Mouse (Mus musculus) layer of hippocampus, adult 11-12 months (tissue): ENCODE results near the gene Trim31.

ENCODE experiments used
- DNase-seq: peaks from one replicate; pipeline ENCODE4 v3.0.0; 2022; ENCODE audit warnings: low spot score

The Trim31 gene

GRCm38 (mm10) chr17:36896583-36896982 is 1.3 kb upstream of the Trim31 start:
- DNase-seq = peak; percentile 44

GRCm38 (mm10) chr17:36897065-36897464 is 853 bp upstream of the Trim31 start:
- DNase-seq = no peak

GRCm38 (mm10) chr17:36899376-36899775 is 1.5 kb downstream of the Trim31 start:
- DNase-seq = no peak

DNA sequence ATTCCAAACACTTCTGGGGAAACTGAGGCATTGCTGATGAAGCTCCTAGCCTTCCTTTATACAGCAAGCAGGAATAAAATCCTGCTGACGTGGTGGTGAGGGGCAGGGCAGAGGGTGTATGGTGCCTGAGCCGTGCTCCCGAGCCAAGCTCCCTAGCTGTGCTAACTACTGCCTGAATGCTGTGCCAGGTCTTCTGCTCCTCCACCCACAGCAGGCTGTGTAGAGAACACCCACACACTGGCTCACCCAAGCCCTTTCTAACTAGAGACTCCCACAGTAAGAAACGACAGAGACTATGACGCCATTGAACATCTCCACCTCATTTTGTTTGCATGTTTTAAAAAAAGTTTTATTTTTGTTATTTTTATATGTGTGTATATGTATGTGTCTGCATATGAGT is 2.1 kb downstream of the Trim31 start:
- DNase-seq = peak; percentile 51

- DNase-seq = no peak
These were observed 2.8 kb downstream of the Trim31 start for GRCm38 (mm10) chr17:36900691-36901090.

- DNase-seq = no peak
These were observed 5.7 kb downstream of the Trim31 start for GRCm38 (mm10) chr17:36903651-36904050.

GRCm38 (mm10) chr17:36908235-36908634 is 10.3 kb downstream of the Trim31 start:
- no peak for DNase-seq

DNA sequence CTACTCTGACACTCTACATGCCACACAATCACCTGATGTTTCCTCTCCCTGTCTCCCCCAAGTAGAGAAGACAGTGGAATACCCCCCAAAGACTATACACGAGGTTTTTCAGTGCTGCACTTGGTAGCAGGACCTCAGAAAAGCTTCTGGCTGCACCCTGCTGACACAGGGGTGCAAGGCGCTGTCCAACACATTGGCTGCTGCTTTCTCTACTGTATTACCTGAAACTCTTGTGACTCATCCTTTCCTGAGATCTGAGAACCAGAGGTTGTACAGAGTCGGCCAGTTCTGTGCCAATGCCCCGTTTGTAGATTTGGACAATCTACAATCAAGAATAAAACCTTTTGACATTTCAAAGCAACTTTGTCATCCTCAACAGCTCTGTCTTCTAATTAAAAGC is 11.9 kb downstream of the Trim31 start:
- no peak for DNase-seq

DNA sequence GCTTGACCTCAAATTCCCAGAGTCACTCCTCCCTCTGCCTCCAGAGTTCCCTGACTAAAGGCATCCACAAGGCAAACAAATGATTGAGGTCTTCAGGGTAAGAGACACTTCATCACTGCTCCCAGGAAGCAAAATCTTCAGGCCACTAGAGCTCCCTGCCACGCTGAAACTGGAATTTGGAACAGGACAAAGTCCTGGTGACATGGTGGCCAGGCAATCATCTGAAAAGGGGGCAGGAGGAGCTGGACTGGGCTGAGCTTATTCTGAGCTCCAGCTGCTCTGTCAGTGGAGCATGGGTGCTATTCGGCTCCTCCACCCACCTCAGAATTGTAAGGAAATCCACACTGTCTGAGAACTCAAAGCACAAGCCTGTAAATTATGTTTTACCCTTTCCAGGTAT is 14.1 kb downstream of the Trim31 start:
- no peak for DNase-seq

DNA sequence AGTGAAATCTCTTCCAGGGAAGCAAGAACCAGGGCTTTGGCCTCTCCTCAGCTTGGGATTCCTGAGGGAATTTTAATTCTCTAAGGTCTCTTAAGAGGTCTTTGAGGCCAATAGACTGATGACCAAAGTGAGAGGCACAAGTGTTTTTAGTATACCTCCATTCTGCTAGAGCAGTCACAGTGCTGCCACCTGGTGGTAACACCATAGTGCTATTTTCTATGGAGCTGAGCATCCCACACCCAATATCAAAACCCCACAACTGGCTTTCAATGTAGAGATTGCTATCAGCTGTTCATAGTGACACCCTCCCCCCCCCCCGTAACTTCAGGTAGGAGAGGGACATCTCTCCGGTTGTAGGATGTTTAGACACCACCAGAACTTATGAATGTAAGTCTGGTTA is 16.2 kb downstream of the Trim31 start:
- DNase-seq = peak; percentile 85

GRCm38 (mm10) chr17:36915076-36915475 is 17.2 kb downstream of the Trim31 start:
- peak; percentile 68 for DNase-seq

- DNase-seq = no peak
These were observed 22.3 kb downstream of the Trim31 start for GRCm38 (mm10) chr17:36920239-36920638.

DNA sequence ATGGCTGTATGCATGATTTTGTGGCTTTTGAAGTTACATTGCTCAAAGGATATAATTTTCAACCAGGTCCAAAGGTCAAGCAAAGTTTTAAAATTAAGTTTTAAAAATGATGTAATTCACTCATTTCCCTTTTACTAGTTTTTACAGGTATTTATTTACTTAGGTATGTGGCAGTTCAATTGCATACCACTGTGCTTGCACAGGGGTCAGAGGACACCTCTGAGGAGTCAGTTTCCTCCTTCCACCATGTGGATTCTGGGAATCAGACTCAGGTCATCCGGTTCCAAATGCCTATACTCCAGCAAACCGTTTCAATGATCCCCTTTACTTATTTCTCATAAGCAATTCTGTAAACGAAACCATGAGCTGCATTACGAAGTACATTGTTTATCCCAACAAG is 24.8 kb downstream of the Trim31 start:
- no peak for DNase-seq

DNA sequence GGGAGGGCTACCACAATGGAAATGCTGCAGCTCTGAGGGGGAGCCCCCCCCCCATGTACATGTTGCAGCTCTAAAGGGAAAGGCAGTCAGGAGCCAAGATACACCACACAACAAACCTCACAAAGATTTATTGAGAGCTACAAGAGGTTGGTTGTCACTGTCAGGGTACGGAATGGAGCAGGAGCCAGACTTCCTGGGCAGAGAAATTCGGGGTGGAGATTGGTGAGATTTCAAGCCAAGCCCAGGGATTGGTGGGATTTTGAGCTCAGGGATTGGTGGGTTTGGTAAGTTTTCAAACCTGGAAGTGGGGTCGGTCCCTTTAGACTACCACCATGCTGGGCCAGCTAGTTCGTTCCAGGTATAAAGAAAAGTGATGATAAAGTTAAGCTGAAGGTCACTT is 25.6 kb downstream of the Trim31 start:
- no peak for DNase-seq

GRCm38 (mm10) chr17:36927496-36928120 is 29.7 kb downstream of the Trim31 start:
- no peak for DNase-seq

DNA sequence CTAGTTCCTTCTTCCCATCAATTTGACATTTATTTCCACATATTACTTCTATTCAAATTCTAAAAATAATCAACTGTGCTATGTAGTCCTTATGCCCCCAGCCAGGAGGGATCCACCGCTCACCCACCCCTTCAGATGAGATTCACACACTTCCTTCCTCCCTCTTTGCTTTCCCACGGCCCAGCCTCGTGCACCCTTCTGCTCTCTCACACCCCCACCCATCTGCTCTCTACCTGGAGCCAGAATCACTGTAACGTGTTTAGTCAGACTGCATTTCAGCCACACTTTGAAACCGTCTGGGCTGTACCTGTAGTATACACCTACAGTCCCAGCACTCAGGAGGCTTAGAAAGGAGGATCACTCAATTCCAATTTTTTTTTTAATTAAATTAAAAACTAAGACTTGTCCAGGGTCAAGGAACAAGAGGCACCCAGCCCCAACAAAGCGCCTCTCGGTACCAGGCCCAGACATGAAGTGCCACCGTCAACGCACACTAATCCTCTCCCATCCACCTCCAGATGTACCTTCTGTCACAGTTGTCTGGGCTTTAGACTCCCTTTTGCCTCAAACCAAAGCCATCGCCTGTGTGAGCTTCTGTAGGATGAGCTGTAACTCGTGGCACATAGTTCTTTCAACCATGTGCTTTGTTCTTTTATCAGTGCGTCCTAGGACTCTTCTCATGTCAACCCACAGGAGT is 31.5 kb downstream of the Trim31 start:
- no peak for DNase-seq

DNA sequence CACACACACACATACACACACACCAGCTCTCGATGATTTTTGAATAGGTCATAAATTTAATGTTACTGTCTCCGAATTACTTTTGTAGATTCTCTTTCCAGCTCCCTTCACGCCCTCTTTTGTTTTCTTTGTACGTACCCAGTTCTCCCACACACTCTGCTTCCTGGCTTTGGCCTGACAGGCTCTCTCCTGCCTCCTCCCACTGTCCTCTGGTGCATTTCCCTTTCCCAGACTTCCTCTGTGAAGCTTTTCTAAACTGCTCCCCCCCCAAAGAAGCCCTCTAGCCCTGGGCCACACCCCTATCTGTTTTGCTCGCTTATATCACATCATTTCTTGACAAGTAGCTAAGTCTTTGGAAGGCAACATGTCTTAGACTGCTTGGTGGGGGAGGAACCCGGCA is 32.3 kb downstream of the Trim31 start:
- DNase-seq = no peak

DNA sequence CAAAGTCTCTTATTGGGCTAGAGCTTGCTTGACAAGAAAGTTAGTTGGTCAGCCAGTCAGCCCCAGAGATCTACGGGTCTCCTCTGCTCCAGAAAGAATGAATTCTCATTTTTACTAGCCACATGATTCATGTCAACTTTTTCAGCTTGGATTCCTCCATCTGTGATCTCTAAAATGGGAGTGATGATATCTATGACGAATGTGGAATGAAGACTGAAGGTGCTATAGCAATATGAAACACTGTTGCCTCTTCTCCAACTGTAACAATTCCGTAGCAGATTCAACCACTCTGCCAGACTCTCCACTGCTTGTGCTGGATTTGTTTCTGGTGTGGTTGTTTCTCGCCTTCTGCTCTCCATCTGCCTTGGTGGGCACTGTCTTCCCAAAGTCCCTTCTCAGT is 33.2 kb downstream of the Trim31 start:
- no peak for DNase-seq

DNA sequence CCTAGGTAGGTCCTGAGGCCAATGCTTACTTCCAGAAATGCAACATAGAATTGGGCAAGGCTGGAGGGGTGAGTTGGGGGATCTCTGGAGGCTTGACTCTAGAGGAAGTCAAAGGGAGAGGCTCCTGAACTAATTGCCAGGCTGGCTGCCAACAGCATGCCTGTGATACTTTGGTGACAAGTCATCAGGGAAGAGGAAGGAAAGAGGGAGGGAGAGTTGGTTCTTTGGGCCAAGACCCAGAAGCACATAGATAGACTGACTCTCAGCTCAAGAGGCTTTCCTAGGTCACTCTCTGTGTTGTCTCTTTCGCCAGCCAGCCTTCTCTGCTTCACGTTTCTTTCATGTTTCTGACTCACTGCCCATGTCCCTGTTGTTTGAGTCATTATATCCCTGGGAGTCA is 33.9 kb downstream of the Trim31 start:
- DNase-seq = no peak

DNA sequence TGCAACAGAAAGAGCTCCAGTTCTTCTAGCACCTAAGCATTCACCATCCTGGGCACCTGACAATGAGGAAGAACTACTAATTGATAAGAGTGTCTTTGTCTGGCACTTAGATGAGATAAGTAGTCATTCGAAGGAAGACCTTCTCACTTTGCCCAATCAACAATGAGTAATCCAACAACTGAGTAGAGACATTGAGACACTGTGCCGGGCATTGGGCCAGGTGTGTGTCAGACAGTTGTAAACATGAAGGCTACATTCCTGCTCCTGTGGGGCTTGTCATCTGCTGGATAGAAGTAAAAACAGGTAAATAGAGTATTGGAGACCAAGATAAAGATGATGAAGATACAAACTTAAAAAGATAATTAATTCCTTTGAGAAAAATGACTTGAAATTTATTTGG is 40.1 kb downstream of the Trim31 start:
- no peak for DNase-seq

DNA sequence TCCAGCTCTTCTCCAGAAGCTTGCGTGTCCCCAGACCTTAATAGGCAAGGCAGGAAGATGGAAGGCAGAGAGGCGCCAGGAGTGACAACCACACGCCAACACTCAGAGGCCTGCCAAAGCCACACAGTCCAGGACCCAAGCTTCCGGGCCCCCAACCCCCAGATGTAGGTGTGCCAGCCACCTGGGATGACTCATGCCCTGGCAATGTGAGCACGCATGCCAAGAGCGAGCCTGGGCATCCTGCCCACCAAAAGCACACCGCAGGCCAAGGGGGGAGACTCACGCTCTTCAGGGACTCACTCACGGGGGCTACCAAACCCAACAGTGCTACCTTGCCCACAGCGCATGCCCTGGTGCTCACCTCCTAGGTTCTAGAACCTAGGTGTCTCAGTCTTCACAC is 44.5 kb downstream of the Trim31 start:
- DNase-seq = peak; percentile 40

GRCm38 (mm10) chr17:36942791-36943471 is 45.0 kb downstream of the Trim31 start, which contains the start of gene Rnf39:
Gene Rnf39, plus strand, starts transcription at chr17:36942918.
- peak; percentile 28 for DNase-seq

GRCm38 (mm10) chr17:36943691-36944090 is 45.8 kb downstream of the Trim31 start:
- DNase-seq = no peak
